Mouse (Mus musculus) limb, embryonic 13.5 days (tissue): ENCODE data around the gene Nectin2. TPM values are rescaled to one million over a fixed set of nuclear protein-coding genes. Genes with fewer than 3 reads are reported as not detected.

Experiments used
- ATAC-seq: fragments of 200-750 bp; cut with Nextera tagmentation; 2 replicates; pipeline ENCODE4 v1.8.0; 2017; ENCODE audit warnings: low read depth, moderate number of reproducible peaks, moderate TSS enrichment; ENCODE audit not compliant: low FRiP score
- H3K27ac ChIP-seq: fragments of 300-500 bp; sonication (generic); 2 replicates; pipeline ENCODE4 v1.5.1; 2015; ENCODE audit warnings: inconsistent platforms, mild to moderate bottlenecking, moderate library complexity
- H3K27me3 ChIP-seq: fragments of 300-500 bp; sonication (generic); 2 replicates; pipeline ENCODE4 v1.6.1; 2015; ENCODE audit warnings: mild to moderate bottlenecking, inconsistent platforms
- H3K36me3 ChIP-seq: fragments of 300-500 bp; sonication (generic); 2 replicates; pipeline ENCODE4 v1.6.1; 2015; ENCODE audit warnings: inconsistent platforms, mild to moderate bottlenecking, moderate library complexity
- H3K4me1 ChIP-seq: fragments of 300-500 bp; sonication (generic); 2 replicates; pipeline ENCODE4 v1.6.1; 2015; ENCODE audit warnings: inconsistent platforms
- H3K4me2 ChIP-seq: fragments of 300-500 bp; sonication (generic); replicated peaks from 2 replicates; pipeline ENCODE4 v1.6.1; 2015; ENCODE audit warnings: inconsistent platforms, mild to moderate bottlenecking, moderate library complexity
- H3K4me3 ChIP-seq: fragments of 300-500 bp; sonication (generic); 2 replicates; pipeline ENCODE4 v1.5.1; 2015; ENCODE audit warnings: moderate library complexity, mild to moderate bottlenecking, inconsistent platforms
- H3K9ac ChIP-seq: fragments of 300-500 bp; sonication (generic); 2 replicates; pipeline ENCODE4 v1.6.1; 2015; ENCODE audit warnings: mild to moderate bottlenecking, inconsistent platforms
- H3K9me3 ChIP-seq: fragments of 300-500 bp; sonication (generic); 2 replicates; pipeline ENCODE4 v1.6.1; 2016; ENCODE audit warnings: inconsistent platforms
- WGBS: fragments of 180-500 bp; shearing (Covaris S2); methylation state at CpG from one replicate; pipeline ENCODE4 v1.1.7; 2015; 5-methylcytosine and 5-hydroxymethylcytosine counted together
- polyA plus RNA-seq: library from polyadenylated mRNA; unstranded; fragments of >200 nt; fragmentation: Nextera tagmentation; extraction: Ambion mirVana; gene quantifications from 2 replicates; pipeline ENCODE4 v1.2.1, GENCODE M21; 2015

Nectin2 gene
- polyA plus RNA-seq, 1 experiment from 2014 or later = 88.7 TPM

DNA sequence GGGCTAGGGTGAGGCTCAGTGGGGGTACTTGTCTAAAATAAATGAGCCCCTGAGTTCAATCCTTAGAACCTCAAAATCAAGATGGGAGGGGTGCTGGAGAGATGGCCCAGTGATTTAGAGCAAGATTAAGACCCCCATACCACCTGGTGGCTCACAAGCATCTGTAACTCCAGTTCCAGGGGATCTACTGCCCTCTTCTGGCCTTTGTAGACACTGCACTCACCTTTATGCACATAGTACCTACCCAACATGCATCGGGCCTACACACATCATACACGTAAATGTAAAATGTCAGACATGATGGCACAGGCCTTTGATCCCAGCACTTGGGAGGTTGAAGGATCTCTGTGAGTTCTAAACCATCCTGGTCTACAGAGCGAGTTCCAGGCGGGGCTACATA is 32.4 kb upstream of the Nectin2 start:
- Histone ChIP-seq H3K9ac (no peak overlapping the region), H3K4me3 (no peak overlapping the region), H3K27ac (no peak overlapping the region), H3K36me3 (no peaks in the 10 kb centered on the region), H3K9me3 (no peaks in the 10 kb centered on the region), H3K27me3 (no peaks in the 10 kb centered on the region), H3K4me2 (no peak overlapping the region), H3K4me1 (no peaks in the 10 kb centered on the region)
- 90% methylated on average over 4 of the region's 4 CpGs for whole genome bisulfite sequencing
- ATAC-seq = no peak

DNA sequence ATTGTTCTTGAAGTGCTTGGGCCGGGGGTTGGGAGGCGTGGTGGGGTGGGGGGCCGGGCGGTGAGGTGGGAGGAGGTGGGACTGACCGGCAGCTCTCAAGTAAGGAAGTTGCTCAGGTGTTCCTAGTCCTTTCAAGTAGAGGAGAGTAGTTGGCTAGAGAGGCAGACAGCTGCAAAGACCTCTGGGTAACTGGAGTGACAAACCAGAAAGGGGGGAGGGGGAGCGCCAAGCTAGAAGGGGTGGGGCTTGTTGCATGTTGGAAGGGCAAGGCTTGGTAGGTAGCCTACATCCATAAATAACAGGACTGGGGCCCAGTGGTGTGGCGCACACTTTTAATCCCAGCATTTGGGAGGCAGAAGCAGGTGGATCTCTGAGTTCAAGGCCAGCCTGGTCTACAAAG is 31.5 kb upstream of the Nectin2 start:
- 86% methylated on average over 7 of the region's 7 CpGs for WGBS
- Histone ChIP-seq H3K4me2 (no peak overlapping the region), H3K27me3 (no peaks in the 10 kb centered on the region), H3K36me3 (no peaks in the 10 kb centered on the region), H3K9me3 (no peaks in the 10 kb centered on the region), H3K4me1 (no peaks in the 10 kb centered on the region), H3K27ac (no peak overlapping the region), H3K4me3 (no peak overlapping the region), H3K9ac (no peak overlapping the region)
- no peak for ATAC-seq

DNA sequence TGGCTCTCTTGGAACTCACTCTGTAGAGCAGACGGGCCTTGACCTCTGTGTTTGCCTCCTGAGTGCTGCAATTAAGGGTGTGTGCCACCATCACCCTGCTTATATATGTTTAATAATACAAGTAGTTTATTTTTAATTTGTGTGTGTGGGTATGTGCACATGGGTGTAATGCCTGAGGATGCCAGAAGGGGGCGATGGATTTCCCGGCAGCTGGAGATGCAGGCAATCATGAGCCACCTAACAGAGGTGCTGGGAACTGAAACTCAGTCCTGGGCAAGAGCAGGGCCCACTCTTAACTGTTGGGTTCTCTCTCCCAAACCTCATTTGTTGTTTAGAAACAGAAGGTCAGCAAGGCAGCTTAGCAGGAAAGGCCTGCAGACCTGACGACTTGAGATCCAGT is 29.6 kb upstream of the Nectin2 start:
- Histone ChIP-seq H3K4me1 (no peaks in the 10 kb centered on the region), H3K9ac (no peak overlapping the region), H3K27ac (no peak overlapping the region), H3K4me3 (no peak overlapping the region), H3K9me3 (no peaks in the 10 kb centered on the region), H3K4me2 (no peak overlapping the region), H3K27me3 (no peaks in the 10 kb centered on the region), H3K36me3 (no peaks in the 10 kb centered on the region)
- no peak for ATAC-seq
- 78% methylated on average over 4 of the region's 4 CpGs for WGBS

DNA sequence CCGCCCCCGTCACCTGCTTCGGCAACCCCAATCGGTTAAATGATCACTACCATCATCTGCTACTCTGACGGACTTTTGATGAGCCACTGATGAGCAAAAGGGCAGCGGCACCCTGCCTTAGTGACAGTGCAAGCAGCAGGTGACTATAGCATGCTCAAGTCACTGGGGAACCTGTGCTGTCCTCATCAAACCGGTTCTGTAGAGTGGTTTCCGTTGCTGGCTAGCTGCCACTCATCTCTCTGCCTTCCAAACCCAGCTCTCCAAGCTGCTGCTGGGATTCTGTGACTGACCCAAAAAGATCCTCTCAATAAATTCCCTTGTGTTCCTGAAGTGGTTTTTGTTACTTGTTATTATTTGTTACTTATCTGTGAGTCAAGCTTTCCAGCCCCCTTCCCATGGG is 28.4 kb upstream of the Nectin2 start:
- no peak overlapping the region for H3K4me3 ChIP-seq
- no peak overlapping the region for H3K27ac ChIP-seq
- no peaks in the 10 kb centered on the region for H3K9me3 ChIP-seq
- no peak overlapping the region for H3K4me2 ChIP-seq
- no peak for ATAC-seq
- no peaks in the 10 kb centered on the region for H3K27me3 ChIP-seq
- H3K36me3 ChIP-seq = no peaks in the 10 kb centered on the region
- no peaks in the 10 kb centered on the region for H3K4me1 ChIP-seq
- 78% methylated on average over 8 of the region's 8 CpGs for WGBS
- no peak overlapping the region for H3K9ac ChIP-seq

DNA sequence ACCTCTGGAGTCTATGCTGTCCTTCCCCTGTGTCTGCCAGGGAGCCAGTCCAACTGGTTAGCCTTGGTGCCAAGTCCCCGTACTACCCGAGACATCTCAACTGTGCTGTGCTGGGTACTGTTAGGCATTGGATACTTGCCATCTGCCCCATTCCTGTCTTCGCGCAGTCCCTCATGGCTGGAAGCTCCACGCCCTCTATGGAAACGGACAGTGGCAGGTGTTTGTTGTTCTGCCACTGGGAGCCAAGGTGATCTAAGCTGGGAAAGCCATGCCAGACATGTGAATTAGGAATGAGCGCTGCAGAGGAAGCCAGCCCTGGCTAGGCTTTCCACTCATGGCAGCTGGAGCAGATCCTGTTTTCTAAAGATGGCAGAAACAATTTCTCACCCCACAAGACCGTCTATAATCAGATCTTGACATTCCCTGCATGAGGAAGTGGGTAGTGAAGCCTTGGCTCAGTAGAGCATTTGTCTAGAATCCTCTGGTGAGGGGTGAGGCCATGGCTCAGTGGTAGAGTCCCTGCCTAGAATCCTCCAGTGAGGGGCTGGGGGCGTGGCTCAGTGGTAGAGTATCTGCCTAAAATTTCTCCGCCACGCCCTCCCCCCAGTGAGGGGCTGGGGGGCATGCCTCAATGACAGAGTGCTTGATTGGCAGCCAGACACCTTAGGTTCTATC is 26.9 kb upstream of the Nectin2 start:
- H3K4me3 ChIP-seq = no peak overlapping the region
- WGBS = 86% methylated on average over 11 of the region's 11 CpGs
- no peak overlapping the region for H3K4me2 ChIP-seq
- no peak overlapping the region for H3K9ac ChIP-seq
- H3K9me3 ChIP-seq = no peaks in the 10 kb centered on the region
- no peaks in the 10 kb centered on the region for H3K36me3 ChIP-seq
- no peaks in the 10 kb centered on the region for H3K4me1 ChIP-seq
- H3K27ac ChIP-seq = no peak overlapping the region
- peak; percentile 76 for ATAC-seq
- H3K27me3 ChIP-seq = no peaks in the 10 kb centered on the region

DNA sequence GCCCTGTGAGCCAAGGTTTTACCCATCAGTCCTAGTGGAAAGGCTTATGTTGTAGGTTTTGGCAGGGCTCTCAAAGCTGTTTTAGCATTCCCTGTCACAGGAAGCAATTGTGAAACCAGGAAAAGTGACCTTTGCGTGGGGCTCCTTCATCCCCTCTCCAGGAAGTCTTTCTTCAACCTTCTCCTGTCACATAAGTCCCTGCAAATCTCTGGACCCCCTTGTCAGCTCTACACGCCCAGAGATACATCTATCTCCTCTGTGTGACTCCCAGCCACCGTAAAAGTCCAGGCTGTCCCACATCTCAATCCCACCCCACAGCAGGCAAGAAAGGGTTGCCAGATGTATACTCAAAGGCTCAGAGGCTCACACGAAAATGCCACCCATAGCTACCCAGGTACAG is 21.4 kb upstream of the Nectin2 start:
- 57% methylated on average over 4 of the region's 4 CpGs for WGBS

GRCm38 (mm10) chr7:19770984-19771391 is 20.7 kb upstream of the Nectin2 start, which contains the start of gene Bcam:
TSS of gene Bcam (minus strand) at chr7:19771016.
- peak; percentile 37 for ATAC-seq
- H3K4me3 ChIP-seq = peak within 1 kb of the TSS; percentile 56
- under 1% methylated on average over 9 of the region's 9 CpGs for WGBS
- peaks cover 5% of the 10 kb centered on the region; the same call in 1 of the 2 replicates for H3K36me3 ChIP-seq
- H3K4me2 ChIP-seq = peak within 1 kb of the TSS; percentile 88
- H3K9me3 ChIP-seq = no peaks in the 10 kb centered on the region
- 0 out of 2 replicates have a peak, but pooled peaks cover 14% of the 10 kb centered on the region for H3K27me3 ChIP-seq
- H3K9ac ChIP-seq = peak within 1 kb of the TSS; percentile 73
- H3K27ac ChIP-seq = peak within 1 kb of the TSS; percentile 56; the same call in 1 of the 2 replicates
- peaks cover 33% of the 10 kb centered on the region for H3K4me1 ChIP-seq

More for the DNA sequence above, 21.4 kb upstream of the Nectin2 start:
- Histone ChIP-seq H3K27me3 (0 out of 2 replicates have a peak, but pooled peaks cover 14% of the 10 kb centered on the region), H3K9me3 (no peaks in the 10 kb centered on the region), H3K36me3 (0 out of 2 replicates have a peak, but pooled peaks cover under 1% of the 10 kb centered on the region), H3K9ac (no peak overlapping the region), H3K4me1 (peaks cover 33% of the 10 kb centered on the region), H3K4me2 (peak overlapping the region; percentile 88), H3K4me3 (peak overlapping the region; percentile 56; the same call in 1 of the 2 replicates), H3K27ac (no peak overlapping the region; the same call in 1 of the 2 replicates)
- ATAC-seq = no peak

DNA sequence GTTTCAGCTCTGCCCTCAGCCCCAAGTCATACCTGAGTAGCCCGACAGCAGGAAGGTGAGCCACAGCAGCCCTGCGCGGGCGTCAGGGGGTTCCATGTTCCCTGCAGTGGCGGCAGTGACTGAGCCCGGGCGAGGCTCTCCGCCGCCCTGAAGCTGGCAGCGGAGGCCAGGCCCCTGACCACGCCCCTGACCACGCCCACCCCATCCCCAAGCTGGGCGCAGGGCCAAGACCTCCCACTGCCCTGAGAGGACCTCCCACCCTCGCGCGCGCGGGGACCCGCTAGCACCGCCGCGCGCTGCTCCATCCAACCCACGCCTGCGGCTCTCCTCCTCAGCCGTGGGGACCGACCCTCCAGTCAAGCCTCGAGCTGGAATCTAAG is 20.1 kb upstream of the Nectin2 start:
- Histone ChIP-seq H3K9me3 (no peaks in the 10 kb centered on the region), H3K36me3 (peaks cover 7% of the 10 kb centered on the region), H3K4me3 (peak overlapping the region; percentile 56), H3K27ac (peak overlapping the region; percentile 56; the same call in 1 of the 2 replicates), H3K9ac (peak overlapping the region; percentile 73), H3K4me1 (peaks cover 33% of the 10 kb centered on the region), H3K4me2 (peak overlapping the region; percentile 88), H3K27me3 (0 out of 2 replicates have a peak, but pooled peaks cover 14% of the 10 kb centered on the region)
- WGBS = under 1% methylated on average over 28 of the region's 28 CpGs
- ATAC-seq = peak; percentile 83

- H3K36me3 ChIP-seq = peaks cover 12% of the 10 kb centered on the region
- WGBS = 7% methylated on average over 16 of the region's 16 CpGs
- 0 out of 2 replicates have a peak, but pooled peaks cover 14% of the 10 kb centered on the region for H3K27me3 ChIP-seq
- ATAC-seq = peak; percentile 20
- peak overlapping the region; percentile 56; the same call in 1 of the 2 replicates for H3K27ac ChIP-seq
- peaks cover 33% of the 10 kb centered on the region for H3K4me1 ChIP-seq
- H3K9ac ChIP-seq = peak overlapping the region; percentile 73
- H3K4me3 ChIP-seq = peak overlapping the region; percentile 56
- H3K4me2 ChIP-seq = peak overlapping the region; percentile 88
- no peaks in the 10 kb centered on the region for H3K9me3 ChIP-seq
Observed at GRCm38 (mm10) chr7:19769434-19770374, 19.4 kb upstream of the Nectin2 start.

DNA sequence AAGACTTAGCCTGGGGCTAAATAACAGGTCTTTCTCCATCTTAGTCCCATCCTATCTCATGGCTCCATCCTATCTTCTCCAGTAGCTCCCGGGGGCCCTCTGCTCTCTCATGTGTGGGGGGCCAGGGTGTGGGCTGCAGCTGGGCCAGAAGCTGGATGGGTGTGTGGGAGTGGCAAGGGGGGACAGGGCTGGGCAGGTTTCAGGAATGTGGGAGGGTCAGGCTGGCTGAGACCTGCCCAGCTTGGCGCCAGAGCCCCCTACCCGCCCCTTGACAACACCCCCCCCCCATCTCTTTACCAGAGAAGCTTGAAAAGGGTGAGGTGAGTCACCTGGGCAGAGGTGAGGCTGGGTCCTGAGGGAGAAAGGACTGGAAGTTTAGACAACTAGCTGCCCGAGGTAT is 18.7 kb upstream of the Nectin2 start:
- peak overlapping the region; percentile 88 for H3K4me2 ChIP-seq
- H3K27me3 ChIP-seq = 0 out of 2 replicates have a peak, but pooled peaks cover 14% of the 10 kb centered on the region
- WGBS = 24% methylated on average over 4 of the region's 4 CpGs
- H3K36me3 ChIP-seq = peaks cover 19% of the 10 kb centered on the region
- peak overlapping the region; percentile 56 for H3K4me3 ChIP-seq
- H3K9ac ChIP-seq = peak overlapping the region; percentile 73
- H3K4me1 ChIP-seq = peaks cover 33% of the 10 kb centered on the region
- 0 out of 2 replicates have a peak, but pooled peaks have one; percentile 14 for ATAC-seq
- peak overlapping the region; percentile 22; the same call in 1 of the 2 replicates for H3K27ac ChIP-seq
- no peaks in the 10 kb centered on the region for H3K9me3 ChIP-seq

DNA sequence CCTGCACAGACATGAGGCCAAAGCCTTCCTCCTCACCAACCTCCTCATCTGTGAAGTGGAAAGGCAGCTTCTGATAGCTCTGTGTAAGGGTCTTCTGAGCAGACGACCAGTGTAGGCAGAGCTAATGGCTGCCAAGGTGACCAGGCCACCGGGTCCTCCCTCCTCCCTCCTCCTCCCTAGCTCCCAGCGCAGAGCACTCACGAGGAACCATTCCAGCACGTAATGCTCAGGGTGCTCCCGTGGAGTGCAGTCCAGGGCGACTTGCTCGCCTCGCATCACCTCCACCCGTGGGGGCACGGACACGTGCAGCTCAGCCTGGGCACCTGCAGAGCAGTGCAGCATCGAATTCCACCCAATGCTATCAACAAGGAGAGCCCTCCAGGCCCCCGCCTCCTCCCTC is 18.0 kb upstream of the Nectin2 start:
- Histone ChIP-seq H3K36me3 (peaks cover 27% of the 10 kb centered on the region), H3K9me3 (no peaks in the 10 kb centered on the region), H3K9ac (0 out of 2 replicates have a peak overlapping the region, but pooled peaks have one; percentile 53), H3K27me3 (0 out of 2 replicates have a peak, but pooled peaks cover 14% of the 10 kb centered on the region), H3K4me2 (peak overlapping the region; percentile 88), H3K4me1 (peaks cover 33% of the 10 kb centered on the region), H3K27ac (no peak overlapping the region), H3K4me3 (peak overlapping the region; percentile 56)
- ATAC-seq = no peak
- 68% methylated on average over 14 of the region's 14 CpGs for WGBS

GRCm38 (mm10) chr7:19764581-19764980 is 14.3 kb upstream of the Nectin2 start:
- Histone ChIP-seq H3K27me3 (0 out of 2 replicates have a peak, but pooled peaks cover 8% of the 10 kb centered on the region), H3K4me2 (no peak overlapping the region), H3K27ac (no peak overlapping the region), H3K9ac (no peak overlapping the region), H3K36me3 (peaks cover 49% of the 10 kb centered on the region), H3K4me3 (no peak overlapping the region), H3K9me3 (no peaks in the 10 kb centered on the region), H3K4me1 (peaks cover 12% of the 10 kb centered on the region)
- ATAC-seq = no peak
- 92% methylated on average over 9 of the region's 9 CpGs for WGBS
